Mouse (Mus musculus) forebrain, embryonic 14.5 days (tissue): ENCODE data around the gene Hist1h2ba. TPM values are rescaled to one million over a fixed set of nuclear protein-coding genes. Genes with fewer than 3 reads are reported as not detected.

ENCODE experiments used
- ATAC-seq: fragments of 200-750 bp; cut with Nextera tagmentation; 2 replicates; pipeline ENCODE4 v1.8.0; 2017; ENCODE audit warnings: mild to moderate bottlenecking, moderate library complexity
- DNase-seq: peaks from one replicate; pipeline ENCODE4 v3.0.0-alpha.2; 2015; ENCODE audit warnings: low spot score
- H3K27ac ChIP-seq: fragments of 300-500 bp; sonication (generic); 2 replicates; pipeline ENCODE4 v1.5.1; 2014; ENCODE audit warnings: low read depth, mild to moderate bottlenecking, control low read depth, low read length, moderate library complexity
- H3K27me3 ChIP-seq: fragments of 300-500 bp; sonication (generic); replicated peaks from 2 replicates; pipeline ENCODE4 v1.6.1; 2014; ENCODE audit warnings: low read length, control low read depth, mixed read lengths; ENCODE audit not compliant: control insufficient read depth, insufficient read depth
- H3K36me3 ChIP-seq: fragments of 300-500 bp; sonication (generic); 2 replicates; pipeline ENCODE4 v1.6.1; 2014; ENCODE audit warnings: low read length, control low read depth; ENCODE audit not compliant: control insufficient read depth, insufficient read depth
- H3K4me1 ChIP-seq: fragments of 300-500 bp; sonication (generic); 2 replicates; pipeline ENCODE4 v1.6.1; 2014; ENCODE audit warnings: antibody characterized with exemption, low read length, control low read depth; ENCODE audit not compliant: control insufficient read depth, insufficient read depth
- H3K4me2 ChIP-seq: fragments of 300-500 bp; sonication (generic); 2 replicates; pipeline ENCODE4 v1.6.1; 2014; ENCODE audit warnings: mild to moderate bottlenecking, control low read depth, low read length
- H3K4me3 ChIP-seq: fragments of 300-500 bp; sonication (generic); 2 replicates; pipeline ENCODE4 v1.5.1; 2014; ENCODE audit warnings: low read depth, low read length, control low read depth
- H3K9ac ChIP-seq: fragments of 300-500 bp; sonication (generic); 2 replicates; pipeline ENCODE4 v1.6.1; 2014; ENCODE audit warnings: mild to moderate bottlenecking, low read length, control low read depth, moderate library complexity
- H3K9me3 ChIP-seq: fragments of 300-500 bp; sonication (generic); replicated peaks from 2 replicates; pipeline ENCODE4 v1.6.1; 2016; ENCODE audit warnings: low read length, control low read depth, mixed read lengths; ENCODE audit not compliant: control insufficient read depth
- WGBS: fragments of 180-500 bp; shearing (Covaris S2); extraction: QIAGEN DNeasy Blood & Tissue Kit; methylation state at CpG from one replicate; pipeline ENCODE4 v1.1.7; 2014; 5-methylcytosine and 5-hydroxymethylcytosine counted together
- microRNA-seq: library from miRNA; unstranded; fragments of <30 nt; microRNA quantifications from one replicate; pipeline ENCODE4, GENCODE M21; 2016
- polyA plus RNA-seq: library from polyadenylated mRNA; unstranded; fragments of >200 nt; fragmentation: Nextera tagmentation; extraction: Ambion mirVana; gene quantifications from 2 replicates; pipeline ENCODE4 v1.2.1, GENCODE M21; 2014

Hist1h2ba gene
- polyA plus RNA-seq, 1 experiment from 2014 or later = not detected

DNA sequence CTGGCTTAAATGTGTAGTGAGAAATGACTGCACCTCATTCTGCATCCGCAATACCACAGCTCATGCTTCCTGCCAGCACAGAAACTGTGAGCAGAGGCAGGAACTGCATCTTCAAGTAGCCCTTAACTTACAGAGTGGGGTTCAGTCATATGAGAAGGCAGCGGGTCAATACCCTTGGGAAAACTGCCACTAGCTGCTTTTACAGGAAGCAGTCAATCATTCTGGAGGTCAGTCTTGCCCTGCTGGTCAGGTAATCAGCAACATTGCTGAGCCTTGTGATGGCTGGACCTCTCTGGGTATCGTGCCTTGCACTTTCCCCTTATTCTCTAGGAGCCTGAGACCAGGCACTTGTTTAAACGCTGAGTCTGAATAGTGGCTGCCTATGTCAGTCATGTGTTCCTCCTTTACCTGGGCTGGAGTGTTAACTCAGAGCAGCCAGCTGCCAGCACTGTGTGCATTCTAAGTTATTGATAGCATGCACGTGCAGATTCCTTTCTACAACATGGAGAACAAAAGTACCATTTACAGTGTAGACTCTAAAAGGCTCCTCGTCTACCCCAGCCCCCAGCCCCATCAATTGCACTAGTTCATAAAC, 44.8 kb downstream of the Hist1h2ba start:
- ATAC-seq = no peak
- H3K27me3 ChIP-seq = no peaks in the 10 kb centered on the region
- no peaks in the 10 kb centered on the region for H3K4me1 ChIP-seq
- no peak overlapping the region for H3K9ac ChIP-seq
- no peak for DNase-seq
- no peak overlapping the region for H3K4me2 ChIP-seq
- H3K4me3 ChIP-seq = no peak overlapping the region
- 82% methylated on average over 6 of the region's 6 CpGs for WGBS
- H3K27ac ChIP-seq = no peak overlapping the region
- H3K36me3 ChIP-seq = no peaks in the 10 kb centered on the region
- H3K9me3 ChIP-seq = no peaks in the 10 kb centered on the region

DNA sequence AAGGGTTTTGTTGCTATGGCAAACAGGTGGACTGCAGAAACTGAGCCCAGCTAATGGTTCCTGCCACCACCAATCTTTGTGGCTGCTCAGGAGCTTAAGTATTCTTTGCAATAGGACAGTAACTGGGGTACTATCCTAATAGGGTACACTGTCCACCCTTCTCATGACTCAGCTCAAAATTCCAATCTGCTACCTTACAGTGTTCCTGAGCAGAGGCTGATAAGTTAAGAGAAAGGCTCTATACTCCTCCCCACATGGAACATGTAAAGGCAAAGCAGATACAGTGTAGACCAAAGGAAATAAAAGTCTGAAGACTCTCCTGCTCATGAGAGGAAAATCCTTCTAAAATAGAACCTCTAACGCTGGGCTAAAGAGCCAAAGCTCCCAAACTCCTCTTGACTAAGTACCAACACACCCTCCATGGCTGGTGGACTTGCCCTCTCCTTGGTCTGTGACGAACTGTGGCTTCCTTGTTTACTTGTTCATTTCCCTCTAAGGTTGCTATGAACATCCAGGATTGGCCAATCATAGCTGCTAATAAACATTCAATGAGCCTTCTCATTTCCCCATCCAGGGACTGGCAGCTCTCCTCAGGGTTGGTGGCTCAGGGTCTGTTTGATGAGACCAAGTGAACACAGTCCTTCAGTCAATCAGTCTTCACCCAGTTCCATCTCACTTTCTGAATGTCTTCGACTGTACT, 46.8 kb downstream of the Hist1h2ba start:
- Histone ChIP-seq H3K9me3 (no peaks in the 10 kb centered on the region), H3K27ac (no peak overlapping the region), H3K4me3 (no peak overlapping the region), H3K36me3 (no peaks in the 10 kb centered on the region), H3K27me3 (no peaks in the 10 kb centered on the region), H3K4me1 (no peaks in the 10 kb centered on the region), H3K9ac (no peak overlapping the region), H3K4me2 (no peak overlapping the region)
- DNase-seq = no peak
- 72% methylated on average over 3 of the region's 3 CpGs for WGBS
- no peak for ATAC-seq

DNA sequence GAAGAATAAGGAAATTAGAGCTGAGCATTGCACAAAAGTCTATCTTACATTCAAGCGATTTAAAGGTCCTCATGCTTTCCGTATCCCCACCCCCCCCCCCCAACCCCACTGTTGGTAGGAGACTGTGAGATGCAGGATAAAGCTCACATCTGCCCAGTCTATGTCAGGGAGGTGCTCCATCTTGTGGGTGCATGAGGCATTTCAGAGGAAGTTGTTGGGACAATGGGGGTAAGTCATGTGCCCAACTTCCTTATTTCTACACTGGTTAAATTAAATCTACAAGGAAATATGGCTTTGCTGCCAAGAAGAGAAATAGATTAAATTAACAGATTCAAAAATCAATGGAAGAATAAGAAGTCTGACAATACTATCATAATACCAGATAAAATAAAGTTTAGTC, 48.4 kb downstream of the Hist1h2ba start:
- 26% methylated on average over 2 of the region's 2 CpGs for WGBS
- Histone ChIP-seq H3K4me1 (no peaks in the 10 kb centered on the region), H3K4me2 (no peak overlapping the region), H3K4me3 (no peak overlapping the region), H3K9ac (no peak overlapping the region), H3K27ac (no peak overlapping the region), H3K9me3 (no peaks in the 10 kb centered on the region), H3K36me3 (no peaks in the 10 kb centered on the region), H3K27me3 (no peaks in the 10 kb centered on the region)
- peak; percentile 48; the same call in 1 of the 2 replicates for ATAC-seq
- peak; percentile 35 for DNase-seq

Small RNA genes within 50 kb of the gene (microRNA-seq; reads per million reads assigned to microRNA genes)
- gene Gm44344 = not detected

Other genes starting within 250 kb of the Hist1h2ba start
- 32.2 and 39.5 TPM in 2 replicates for gene Hist1h2bc, start 250.0 kb downstream of the Hist1h2ba start, polyA plus RNA-seq
- not detected in 2 replicates for gene Hist1h1t, start 238.3 kb downstream of the Hist1h2ba start, polyA plus RNA-seq
- 2.9 and 6.5 TPM in 2 replicates for gene Hist1h4c, start 235.7 kb downstream of the Hist1h2ba start, polyA plus RNA-seq
- gene Hfe, start 223.3 kb downstream of the Hist1h2ba start, polyA plus RNA-seq = 3.5 and 4.7 TPM in 2 replicates
- gene Hist1h1c, start 195.3 kb downstream of the Hist1h2ba start, polyA plus RNA-seq = 16.9 and 25.2 TPM in 2 replicates
- gene Hist1h3c, start 188.6 kb downstream of the Hist1h2ba start, polyA plus RNA-seq = 2.4 and 5.9 TPM in 2 replicates
- 1.3 and 1.5 TPM in 2 replicates for gene Hist1h2bb, start 187.4 kb downstream of the Hist1h2ba start, polyA plus RNA-seq
- gene Hist1h2ab, start 183.0 kb downstream of the Hist1h2ba start, polyA plus RNA-seq = 27.8 and 49.2 TPM in 2 replicates
- gene Hist1h3b, start 181.9 kb downstream of the Hist1h2ba start, polyA plus RNA-seq = 2.3 and 9.6 TPM in 2 replicates
- 3.5 and 4.7 TPM in 2 replicates for gene Hist1h4b, start 177.1 kb downstream of the Hist1h2ba start, polyA plus RNA-seq
- 0.97 TPM in 1 of 2 replicates, not detected in the other for gene Hist1h4a, start 172.9 kb downstream of the Hist1h2ba start, polyA plus RNA-seq
- gene Hist1h3a, start 171.8 kb downstream of the Hist1h2ba start, polyA plus RNA-seq = 2.0 and 4.7 TPM in 2 replicates
- gene Hist1h1a, start 170.5 kb downstream of the Hist1h2ba start, polyA plus RNA-seq = 2.3 and 2.4 TPM in 2 replicates
- not detected in 2 replicates for gene Trim38, start 164.2 kb downstream of the Hist1h2ba start, polyA plus RNA-seq
- gene Slc17a2, start 127.2 kb downstream of the Hist1h2ba start, polyA plus RNA-seq = not detected in 2 replicates
- gene Slc17a3, start 94.7 kb downstream of the Hist1h2ba start, polyA plus RNA-seq = not detected in 2 replicates
- not detected in 2 replicates for gene Slc17a1, start 66.4 kb downstream of the Hist1h2ba start, polyA plus RNA-seq
- not detected in 2 replicates for gene Slc17a4, start 19.1 kb downstream of the Hist1h2ba start, polyA plus RNA-seq
- not detected in 2 replicates for gene Hist1h2aa, start 306 bp upstream of the Hist1h2ba start, polyA plus RNA-seq
- 4.2 and 5.3 TPM in 2 replicates for gene Scgn, start 57.1 kb upstream of the Hist1h2ba start, polyA plus RNA-seq